Mouse (Mus musculus): ENCODE data around the gene Cdh13. TPM values are rescaled to one million over a fixed set of nuclear protein-coding genes. Genes with fewer than 3 reads are reported as not detected.
A peak's percentile ranks its signal among the peaks of the same experiment; 100 is the strongest.
"Not testable (repeated sequence)": the region's sequence is repeated elsewhere in the genome, so short reads cannot be mapped to it uniquely, and the experiment has no call there.

Gene Cdh13
- total RNA-seq, 4 experiments from 2014 or later: 6.9 to 11.9 (median 7.5) TPM

GRCm38 (mm10) chr8:119272891-119273290 is 989.4 kb downstream of the Cdh13 start:
- no peak for DNase-seq

- DNase-seq: no peak
Observed at GRCm38 (mm10) chr8:119275442-119275841, 991.9 kb downstream of the Cdh13 start.

- DNase-seq: no peak
Observed at GRCm38 (mm10) chr8:119277047-119277451, 993.5 kb downstream of the Cdh13 start.

GRCm38 (mm10) chr8:119281761-119282160 is 998.2 kb downstream of the Cdh13 start:
- DNase-seq: no peak

- no peak for DNase-seq
Observed at GRCm38 (mm10) chr8:119284516-119284915, 1001.0 kb downstream of the Cdh13 start.

DNA sequence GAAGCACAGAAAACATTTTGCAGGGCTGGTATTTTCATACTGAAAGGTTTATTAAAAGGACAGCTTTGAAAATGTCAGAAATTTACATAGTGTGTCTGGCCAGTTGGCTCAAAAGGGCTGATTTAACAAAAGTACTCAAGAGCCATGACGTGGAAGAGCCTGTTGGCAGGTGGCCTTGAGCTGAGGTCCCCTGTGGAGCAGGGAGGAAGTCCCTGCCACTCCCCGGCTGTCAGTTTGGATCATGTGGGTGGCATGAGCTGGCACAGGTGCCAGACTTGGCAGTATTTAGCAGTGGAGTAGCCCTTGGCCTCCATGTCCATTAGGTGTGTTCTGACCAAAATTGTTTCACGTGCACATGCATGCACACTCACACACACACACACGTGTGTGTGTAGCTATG is 1001.4 kb downstream of the Cdh13 start:
- peak; percentile 8 for DNase-seq

DNA sequence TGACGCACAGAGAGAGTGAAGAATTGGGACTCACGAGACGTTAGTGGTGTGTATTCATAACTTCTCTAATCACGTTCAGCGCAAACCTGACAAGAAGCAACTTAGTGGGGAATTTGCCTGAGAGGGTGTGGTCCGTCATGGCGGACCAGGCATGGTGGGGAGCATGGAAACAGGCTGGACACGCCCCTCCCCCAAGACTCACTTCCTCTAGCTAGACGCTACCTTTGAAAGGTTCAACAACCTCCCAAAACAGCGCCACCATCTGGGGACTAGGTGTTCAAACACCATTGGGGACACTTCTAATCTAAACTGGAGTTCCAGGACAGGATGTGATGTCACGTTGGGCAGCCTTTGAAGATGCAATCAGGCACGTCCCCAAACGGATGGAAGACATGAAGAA is 1011.9 kb downstream of the Cdh13 start:
- DNase-seq: no peak

- DNase-seq: peak; percentile 10
Observed at GRCm38 (mm10) chr8:119297752-119298151, 1014.2 kb downstream of the Cdh13 start.

DNA sequence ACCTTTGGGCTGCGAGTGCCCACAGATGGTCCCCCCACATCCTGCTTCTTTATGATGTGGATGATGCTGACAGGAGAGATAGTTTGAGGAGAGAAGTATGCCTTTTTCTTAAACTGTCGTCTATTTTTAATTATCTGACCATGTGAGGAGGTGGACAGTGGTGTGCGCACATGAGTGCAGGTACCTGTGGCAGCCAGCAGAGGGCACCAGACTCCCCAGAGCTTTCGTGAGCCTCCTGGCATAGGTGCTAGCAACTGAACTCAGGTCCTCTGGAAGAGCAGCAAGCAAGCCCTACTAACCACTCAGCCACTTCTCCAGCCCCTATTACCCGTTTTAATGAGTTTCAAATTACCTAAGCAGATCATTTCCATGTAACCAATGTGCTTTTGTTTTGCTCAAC is 1016.8 kb downstream of the Cdh13 start:
- no peak for DNase-seq

- no peak for DNase-seq
Observed at GRCm38 (mm10) chr8:119304196-119304595, 1020.7 kb downstream of the Cdh13 start.

DNA sequence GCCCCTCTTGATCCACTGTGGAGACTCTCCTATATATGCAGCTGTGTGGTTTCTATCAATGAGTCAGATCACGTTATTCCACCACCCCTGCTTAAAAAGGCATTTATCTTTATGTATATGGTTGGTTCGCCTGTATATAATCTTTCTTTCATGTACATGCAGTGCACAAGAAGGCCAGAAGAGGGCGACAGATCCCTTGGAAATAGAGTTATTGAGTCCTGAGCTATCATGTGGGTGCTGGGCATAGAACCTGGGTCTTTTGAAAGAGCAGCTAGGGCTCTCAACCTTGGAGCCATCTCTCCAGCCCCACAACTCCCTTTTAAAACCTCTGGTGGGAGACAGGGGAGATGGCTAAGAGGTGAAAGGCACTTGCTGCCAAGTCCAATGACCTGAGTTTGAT is 1027.9 kb downstream of the Cdh13 start:
- DNase-seq: no peak

GRCm38 (mm10) chr8:119323215-119323614 is 1039.7 kb downstream of the Cdh13 start:
- no peak for DNase-seq

DNA sequence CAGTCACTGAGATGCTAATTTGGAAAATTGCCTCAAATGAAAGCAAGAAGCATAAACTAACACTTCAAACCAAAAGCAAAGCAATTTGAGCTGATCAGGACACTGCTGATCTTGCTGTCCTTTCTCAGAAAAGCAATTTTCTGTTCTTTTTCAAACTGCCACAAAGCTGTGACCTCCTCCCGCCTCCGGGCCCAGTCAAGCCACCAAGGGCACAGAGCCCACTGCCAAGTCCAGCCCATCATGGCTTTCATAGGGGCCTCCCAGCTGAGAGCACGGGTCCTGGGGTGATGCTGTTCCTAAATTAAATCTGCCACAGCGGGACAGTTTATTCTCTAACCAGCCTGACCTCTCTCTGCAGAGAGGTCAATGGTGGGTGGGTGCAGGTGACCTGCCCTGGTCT is 1056.0 kb downstream of the Cdh13 start:
- no peak for DNase-seq

DNA sequence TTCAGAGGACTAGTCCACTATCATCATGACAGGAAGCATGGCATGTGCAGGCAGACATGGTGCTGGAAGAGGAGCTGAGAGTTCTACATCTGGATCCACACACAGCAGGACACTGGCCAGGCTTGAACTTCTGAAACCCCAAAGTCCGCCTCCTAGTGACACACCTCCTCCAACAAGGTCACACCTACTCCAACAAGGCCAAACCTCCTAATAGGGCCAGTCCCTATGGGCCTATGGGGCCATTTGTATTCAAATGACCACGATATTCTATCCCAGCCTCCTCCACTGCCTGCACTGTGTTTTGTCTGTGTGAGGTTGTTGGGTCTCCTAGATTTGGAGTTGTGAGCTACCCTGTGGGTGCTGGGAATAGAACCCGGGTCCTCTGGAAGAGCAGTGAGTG is 1060.1 kb downstream of the Cdh13 start:
- no peak for DNase-seq

DNA sequence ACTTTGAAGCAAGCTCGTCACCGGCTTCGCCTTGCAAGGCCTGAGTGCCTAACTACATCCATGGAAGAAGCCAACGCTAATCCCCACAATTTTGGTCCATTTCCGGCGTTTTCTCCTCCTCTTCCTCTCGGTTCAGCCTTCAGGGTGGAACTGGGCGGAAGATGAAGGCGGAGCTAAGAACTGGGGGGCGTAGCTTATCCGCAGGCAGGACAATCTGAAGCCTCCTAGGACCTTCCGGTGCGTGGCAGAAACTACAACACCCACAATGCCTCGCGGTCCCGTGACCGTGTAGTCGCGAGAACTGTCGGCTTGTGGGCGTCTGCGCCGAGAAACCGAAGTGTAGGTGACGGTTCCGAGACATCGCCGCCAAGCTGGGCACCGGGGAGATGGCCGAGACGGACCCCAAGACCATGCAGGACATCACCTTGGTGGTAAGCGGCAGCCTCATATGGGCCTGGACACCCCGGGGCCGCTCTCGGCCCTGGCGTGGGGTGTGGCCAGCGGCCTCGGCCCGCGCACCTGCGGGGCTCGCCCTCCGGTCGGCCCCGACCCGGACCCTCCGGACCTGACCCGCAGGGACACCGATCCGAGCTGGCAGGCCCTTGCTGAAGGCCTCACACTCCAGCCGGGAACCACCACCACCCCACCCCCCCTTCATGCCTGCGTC is 1060.8 kb downstream of the Cdh13 start, which contains the start of gene Hsbp1:
TSS of gene Hsbp1 (plus strand) at position 299 of the 667 bp plus-strand sequence.
- DNase-seq: peak; percentile 96

GRCm38 (mm10) chr8:119345029-119345682 is 1061.6 kb downstream of the Cdh13 start:
- DNase-seq: no peak

DNA sequence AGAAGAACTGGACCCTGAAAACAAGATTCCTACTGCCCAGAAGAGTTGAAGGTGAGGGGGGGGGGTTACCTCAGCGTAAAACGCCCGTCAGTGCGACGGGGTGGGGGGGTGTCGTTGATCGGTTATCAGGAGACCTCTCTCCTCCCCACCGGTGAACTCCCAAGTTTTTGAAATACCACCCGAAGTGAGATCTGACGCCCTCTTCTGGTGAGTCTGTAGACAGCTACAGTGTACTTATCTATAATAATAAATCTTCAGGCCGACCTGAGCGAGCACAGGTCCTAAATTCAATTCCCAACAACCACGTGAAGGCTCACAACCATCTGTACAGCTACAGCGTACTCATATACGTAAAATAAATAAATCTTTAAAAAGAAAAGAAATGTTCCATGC is 1062.1 kb downstream of the Cdh13 start:
- DNase-seq: no peak

DNA sequence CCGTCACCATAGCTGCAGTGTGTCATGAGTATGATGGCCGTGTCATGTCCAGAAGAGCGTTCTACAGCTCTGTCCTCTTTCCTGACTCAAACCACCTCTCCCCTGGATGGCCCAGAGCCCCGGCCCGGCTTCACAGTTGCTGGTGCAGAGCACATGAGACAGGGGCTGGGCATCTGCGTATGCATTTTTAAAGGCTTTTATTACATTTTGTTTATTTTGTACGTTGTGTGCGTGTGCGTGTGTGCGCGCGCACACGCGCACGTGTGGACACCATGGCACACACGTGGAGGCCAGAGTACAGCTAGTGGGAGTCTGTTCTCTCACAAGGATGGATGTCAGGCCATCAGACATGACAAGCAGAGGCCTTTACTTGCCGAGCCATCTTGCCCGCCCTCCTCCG is 1068.1 kb downstream of the Cdh13 start:
- no peak for DNase-seq

DNA sequence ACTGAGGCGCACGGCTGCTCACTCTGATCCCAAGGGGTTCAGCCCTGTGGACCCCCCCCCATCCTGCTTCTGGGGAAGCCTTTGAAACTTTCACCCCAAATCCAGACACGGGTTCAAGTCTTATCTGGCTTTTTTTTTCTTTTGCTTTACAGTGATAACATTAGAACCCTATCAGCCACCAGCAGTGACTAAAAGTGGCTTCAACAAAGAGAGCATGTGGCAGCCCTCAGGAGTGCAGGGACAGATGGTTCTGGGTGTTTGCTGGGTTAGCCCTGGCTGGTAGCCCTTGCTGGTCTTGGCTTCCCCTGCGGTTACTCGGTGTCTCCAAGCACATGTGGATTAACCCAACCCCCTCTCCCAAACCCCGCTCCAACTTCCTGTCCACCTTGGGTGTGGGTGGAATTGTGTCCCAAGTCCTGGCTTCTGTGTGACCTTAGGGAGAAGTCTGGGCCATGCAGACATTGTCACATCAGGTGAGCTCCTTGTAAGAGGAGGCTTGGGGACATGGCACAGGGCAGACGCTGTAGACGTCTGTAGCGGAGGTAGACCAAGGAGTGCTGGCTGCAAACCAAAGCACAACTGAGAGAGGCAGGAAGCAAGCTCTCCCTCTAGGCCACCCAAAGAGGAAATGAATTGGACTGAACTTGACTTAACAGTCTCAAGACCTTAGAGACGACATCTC is 1069.6 kb downstream of the Cdh13 start:
- DNase-seq: no peak

DNA sequence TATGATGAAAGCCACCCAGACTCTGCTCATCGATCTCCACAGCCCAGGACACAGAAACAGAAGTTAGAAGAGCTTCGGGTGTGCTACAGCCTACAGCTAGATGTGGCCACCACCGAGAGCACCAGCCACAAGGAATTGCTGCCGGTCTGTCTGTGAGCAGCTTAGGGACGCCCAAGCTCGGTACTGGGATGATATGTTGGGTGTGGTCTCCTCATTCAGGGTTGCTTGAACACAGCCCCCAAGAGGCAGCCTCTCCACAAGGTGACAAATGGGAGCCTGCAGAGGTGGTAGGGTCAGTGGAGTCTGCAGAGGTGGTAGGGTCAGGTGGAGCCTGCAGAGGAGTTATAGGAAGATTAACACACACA is 1070.1 kb downstream of the Cdh13 start:
- DNase-seq: no peak

- DNase-seq: not testable (repeated sequence)
Observed at GRCm38 (mm10) chr8:119356631-119357030, 1073.1 kb downstream of the Cdh13 start.

GRCm38 (mm10) chr8:119358175-119358574 is 1074.6 kb downstream of the Cdh13 start:
- no peak for DNase-seq

- DNase-seq: no peak
Observed at GRCm38 (mm10) chr8:119358836-119359235, 1075.3 kb downstream of the Cdh13 start.
